Mouse (Mus musculus): ENCODE measurements at regions not wholly inside any gene's neighbourhood (a gene's known extent, or its start where the extent isn't known, plus 50 kb on each side); places are given as distances from the start of the nearest gene placed in this dataset.

DNA sequence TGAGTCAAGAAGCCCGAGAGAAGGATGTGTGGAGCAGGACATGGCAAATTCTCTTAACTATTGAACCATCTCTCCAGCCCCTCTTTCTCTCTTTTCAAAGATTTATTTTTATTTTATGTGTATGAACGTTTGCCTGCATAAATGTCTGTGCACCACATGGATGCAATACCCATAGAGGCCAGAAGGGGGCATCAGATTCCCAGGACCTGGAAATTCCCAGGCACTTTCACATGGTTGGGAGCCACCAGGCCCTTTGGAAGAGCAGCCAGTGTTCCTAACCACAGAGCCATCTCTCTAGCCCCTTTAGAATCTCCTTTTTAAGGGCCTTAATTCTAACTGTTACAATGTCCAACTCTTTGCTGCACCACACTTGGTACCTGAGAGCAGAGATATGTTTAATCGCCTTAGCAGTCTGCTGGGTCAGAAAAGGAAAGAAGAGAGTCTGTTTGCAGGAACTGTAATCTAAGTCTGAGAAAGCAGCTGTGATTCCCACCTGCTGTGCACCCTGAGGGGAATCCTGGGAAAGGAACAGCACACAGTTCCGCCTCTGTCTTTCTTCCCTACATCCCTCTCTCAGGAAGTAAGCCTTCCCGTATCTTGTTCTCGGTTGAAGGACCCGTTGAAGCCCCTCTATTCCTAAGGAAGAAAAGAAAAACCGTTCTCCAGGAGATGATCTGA is 186.8 kb downstream of the Katnal1 start:
- no peak overlapping the region for H3K9ac ChIP-seq (ENCODE audit: low read length)
- DNase-seq (ENCODE audit: low spot score), result no peak
- ATAC-seq (ENCODE audit: insufficient read depth, low FRiP score, low TSS enrichment), result no peak
- no peaks in the 10 kb centered on the region for H3K4me1 ChIP-seq (ENCODE audit: control insufficient read depth, insufficient read depth, low read length)
- H3K36me3 ChIP-seq (ENCODE audit: control insufficient read depth, insufficient read depth, low read length), result no peaks in the 10 kb centered on the region
- 0 out of 2 replicates have a peak, but pooled peaks cover 3% of the 10 kb centered on the region for H3K9me3 ChIP-seq (ENCODE audit: control insufficient read depth, low read length)
- WGBS, result 92% methylated on average over 8 of the region's 8 CpGs
- H3K27ac ChIP-seq (ENCODE audit: low read depth, low read length), result no peak overlapping the region
- no peaks in the 10 kb centered on the region for H3K27me3 ChIP-seq (ENCODE audit: control insufficient read depth, insufficient read depth, low read length)
- no peak overlapping the region for H3K4me3 ChIP-seq (ENCODE audit: low read depth, low read length)
- no peak overlapping the region for H3K4me2 ChIP-seq (ENCODE audit: low read depth)

DNA sequence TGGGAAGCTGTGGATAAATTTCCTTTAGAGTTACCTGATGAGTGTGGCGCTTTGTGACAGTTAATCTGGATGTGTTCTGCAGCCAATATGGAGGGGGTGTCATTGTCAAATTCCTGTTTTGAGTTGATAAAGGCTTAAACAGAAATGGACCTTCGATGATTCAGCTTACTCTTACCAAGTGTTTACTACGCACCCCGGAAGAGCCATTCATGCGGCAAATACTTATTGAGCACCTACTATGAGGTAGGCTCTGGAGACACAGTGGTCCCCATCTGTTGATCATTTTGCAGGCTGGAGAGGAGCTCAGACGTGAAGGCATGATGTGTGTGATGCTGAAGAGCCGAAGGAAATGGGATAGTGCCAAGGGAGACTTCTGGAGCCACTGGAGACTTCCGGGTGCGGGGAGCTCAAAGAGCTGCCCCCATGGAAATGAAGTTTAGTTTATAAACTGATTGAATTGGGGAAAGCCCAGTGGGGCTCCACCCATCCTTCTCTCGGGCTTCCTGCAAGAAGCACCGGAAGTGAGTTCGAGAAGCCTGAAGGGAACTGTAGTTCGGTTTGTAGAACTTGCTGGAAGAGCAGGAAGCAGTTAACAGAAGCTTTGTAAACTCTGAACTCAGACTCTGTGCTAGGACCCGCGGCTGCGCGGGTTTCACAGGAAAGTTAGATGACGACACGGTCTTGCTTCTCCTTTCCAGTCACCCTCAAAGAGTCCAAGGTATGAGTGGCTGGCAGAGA is 187.7 kb downstream of the Katnal1 start:
- no peak overlapping the region for H3K27ac ChIP-seq (ENCODE audit: low read depth, low read length)
- ATAC-seq (ENCODE audit: insufficient read depth, low FRiP score, low TSS enrichment) (no peak), DNase-seq (ENCODE audit: low spot score) (no peak)
- H3K9me3 ChIP-seq (ENCODE audit: control insufficient read depth, low read length), result 0 out of 2 replicates have a peak, but pooled peaks cover 3% of the 10 kb centered on the region
- no peaks in the 10 kb centered on the region for H3K4me1 ChIP-seq (ENCODE audit: control insufficient read depth, insufficient read depth, low read length)
- 92% methylated on average over 19 of the region's 19 CpGs for WGBS
- no peaks in the 10 kb centered on the region for H3K27me3 ChIP-seq (ENCODE audit: control insufficient read depth, insufficient read depth, low read length)
- H3K9ac ChIP-seq (ENCODE audit: low read length), result no peak overlapping the region
- no peak overlapping the region for H3K4me2 ChIP-seq (ENCODE audit: low read depth)
- H3K4me3 ChIP-seq (ENCODE audit: low read depth, low read length), result no peak overlapping the region
- no peaks in the 10 kb centered on the region for H3K36me3 ChIP-seq (ENCODE audit: control insufficient read depth, insufficient read depth, low read length)

DNA sequence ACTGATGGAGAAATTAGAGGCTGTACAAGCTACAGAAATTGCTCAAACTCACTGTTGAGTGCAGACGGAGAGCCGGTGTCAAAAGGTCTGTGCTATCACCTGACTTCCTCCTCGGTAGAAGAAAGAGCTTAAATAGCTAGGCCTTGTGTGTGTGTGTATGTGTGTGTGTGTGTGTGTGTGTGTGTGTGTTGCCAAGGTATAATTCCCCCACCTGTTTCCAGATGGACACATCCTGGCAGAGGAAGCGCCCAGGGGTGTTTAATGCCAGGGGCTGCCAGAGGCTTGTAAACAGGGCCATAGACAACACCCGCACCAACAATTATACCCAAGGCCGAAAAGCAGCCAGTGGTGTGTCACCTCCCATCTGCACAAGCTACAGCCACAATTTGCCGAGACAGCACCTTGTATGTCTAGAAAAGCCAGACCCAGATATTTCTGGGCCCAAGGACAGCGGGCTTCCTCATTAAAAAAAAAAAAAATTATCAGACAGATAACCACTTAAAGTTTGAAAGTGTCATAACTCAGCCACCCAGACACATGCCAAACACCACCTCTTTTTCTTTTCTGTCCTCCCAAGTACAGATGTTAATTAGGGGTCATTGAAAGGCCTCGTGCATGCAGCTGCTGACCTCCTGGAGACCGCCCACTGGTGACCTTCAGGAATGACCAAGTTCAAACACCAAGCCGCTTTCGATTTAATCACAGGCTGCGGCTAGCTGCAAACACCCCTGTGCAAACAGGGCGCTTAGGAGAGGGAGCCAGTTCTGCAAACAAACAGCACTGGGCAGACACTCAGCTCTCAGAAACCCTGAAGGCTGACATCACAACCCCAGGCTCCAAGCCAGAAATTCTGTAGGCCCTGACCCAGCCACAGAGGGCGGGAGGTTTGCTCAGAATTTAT is 188.0 kb upstream of the Ubl3 start:
- H3K9ac ChIP-seq (ENCODE audit: low read length), result no peak overlapping the region
- no peaks in the 10 kb centered on the region for H3K27me3 ChIP-seq (ENCODE audit: control insufficient read depth, insufficient read depth, low read length)
- ATAC-seq (ENCODE audit: insufficient read depth, low FRiP score, low TSS enrichment) (no peak), DNase-seq (ENCODE audit: low spot score) (no peak)
- H3K36me3 ChIP-seq (ENCODE audit: control insufficient read depth, insufficient read depth, low read length), result no peaks in the 10 kb centered on the region
- no peak overlapping the region for H3K27ac ChIP-seq (ENCODE audit: low read depth, low read length)
- 0 out of 2 replicates have a peak, but pooled peaks cover 3% of the 10 kb centered on the region for H3K9me3 ChIP-seq (ENCODE audit: control insufficient read depth, low read length)
- H3K4me1 ChIP-seq (ENCODE audit: control insufficient read depth, insufficient read depth, low read length), result no peaks in the 10 kb centered on the region
- no peak overlapping the region for H3K4me2 ChIP-seq (ENCODE audit: low read depth)
- no peak overlapping the region for H3K4me3 ChIP-seq (ENCODE audit: low read depth, low read length)
- 67% methylated on average over 15 of the region's 15 CpGs for WGBS

DNA sequence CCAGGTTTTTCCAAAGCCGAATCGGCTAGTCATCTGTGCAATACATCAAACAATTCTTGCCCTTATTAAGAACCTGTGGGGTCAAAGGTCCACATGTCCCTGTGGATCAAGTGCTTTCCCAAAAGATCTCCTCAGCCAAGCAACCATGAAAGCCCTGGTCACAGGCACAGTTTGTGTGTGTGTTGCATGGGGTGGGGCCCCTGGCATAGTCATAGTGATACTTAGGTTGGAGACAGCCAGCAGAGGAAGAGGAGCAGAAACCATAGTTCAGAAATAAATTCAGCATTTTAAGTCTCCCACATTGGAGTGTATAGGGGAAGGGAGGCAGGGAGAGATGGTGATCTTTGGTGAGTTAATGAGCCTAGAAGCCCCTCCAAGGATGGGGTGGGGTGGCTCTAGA is 187.1 kb upstream of the Ubl3 start:
- ATAC-seq (ENCODE audit: insufficient read depth, low FRiP score, low TSS enrichment), result no peak
- 73% methylated on average over 2 of the region's 2 CpGs for WGBS

DNA sequence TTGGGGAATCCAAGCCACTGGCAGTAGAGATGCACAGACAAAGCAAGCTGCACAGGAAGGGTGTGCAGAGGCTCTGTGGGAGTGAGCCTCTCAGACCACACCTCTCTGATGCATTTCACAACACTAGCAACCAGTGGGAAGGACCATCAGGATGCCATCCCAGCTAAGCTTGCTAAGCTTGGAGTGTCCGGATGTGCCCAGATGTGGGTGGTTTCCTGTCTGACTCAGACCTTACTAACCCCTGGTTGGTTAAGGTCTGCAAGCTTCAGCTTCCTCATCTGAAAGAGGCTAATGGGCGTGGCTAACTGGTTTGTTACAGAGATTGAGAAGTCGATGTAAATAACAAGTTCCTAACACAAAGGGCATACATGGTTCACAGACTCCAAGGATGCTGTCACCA is 186.6 kb upstream of the Ubl3 start:
- H3K4me2 ChIP-seq (ENCODE audit: low read depth), result no peak overlapping the region
- WGBS, result 74% methylated on average over 3 of the region's 3 CpGs
- no peak for ATAC-seq (ENCODE audit: insufficient read depth, low FRiP score, low TSS enrichment)

More for the DNA sequence above, 187.1 kb upstream of the Ubl3 start:
- DNase-seq (ENCODE audit: low spot score), result no peak
- H3K36me3 ChIP-seq (ENCODE audit: control insufficient read depth, insufficient read depth, low read length), result no peaks in the 10 kb centered on the region
- no peaks in the 10 kb centered on the region for H3K4me1 ChIP-seq (ENCODE audit: control insufficient read depth, insufficient read depth, low read length)
- no peaks in the 10 kb centered on the region for H3K27me3 ChIP-seq (ENCODE audit: control insufficient read depth, insufficient read depth, low read length)
- no peak overlapping the region for H3K9ac ChIP-seq (ENCODE audit: low read length)
- H3K9me3 ChIP-seq (ENCODE audit: control insufficient read depth, low read length), result 0 out of 2 replicates have a peak, but pooled peaks cover 3% of the 10 kb centered on the region
- H3K4me3 ChIP-seq (ENCODE audit: low read depth, low read length), result no peak overlapping the region
- H3K27ac ChIP-seq (ENCODE audit: low read depth, low read length), result no peak overlapping the region
- H3K4me2 ChIP-seq (ENCODE audit: low read depth), result no peak overlapping the region

DNA sequence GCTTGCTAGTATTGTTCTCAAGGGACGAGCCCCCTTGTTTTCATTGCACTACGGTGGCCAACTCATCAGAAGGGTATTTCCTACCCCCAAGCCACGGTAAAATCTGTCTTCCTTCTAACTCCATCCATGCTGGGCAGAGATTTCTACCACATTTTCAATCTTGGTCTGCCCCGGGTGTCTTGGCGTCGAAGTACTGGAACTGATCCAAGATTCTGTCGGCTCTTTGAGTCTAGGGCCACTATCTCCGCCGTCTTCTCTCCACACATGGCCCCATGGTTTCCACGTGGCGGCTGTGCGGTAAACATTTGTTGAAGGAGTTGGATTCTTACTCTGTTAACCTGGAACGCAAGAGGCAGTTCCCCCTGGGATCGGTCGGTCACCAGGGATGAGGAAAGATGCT is 177.0 kb upstream of the Ubl3 start:
- Histone ChIP-seq H3K9ac (ENCODE audit: low read length) (no peak overlapping the region), H3K9me3 (ENCODE audit: control insufficient read depth, low read length) (no peaks in the 10 kb centered on the region), H3K4me3 (ENCODE audit: low read depth, low read length) (no peak overlapping the region), H3K4me1 (ENCODE audit: control insufficient read depth, insufficient read depth, low read length) (no peaks in the 10 kb centered on the region), H3K4me2 (ENCODE audit: low read depth) (no peak overlapping the region), H3K36me3 (ENCODE audit: control insufficient read depth, insufficient read depth, low read length) (no peaks in the 10 kb centered on the region), H3K27me3 (ENCODE audit: control insufficient read depth, insufficient read depth, low read length) (no peaks in the 10 kb centered on the region), H3K27ac (ENCODE audit: low read depth, low read length) (no peak overlapping the region)
- WGBS, result 90% methylated on average over 15 of the region's 15 CpGs
- ATAC-seq (ENCODE audit: insufficient read depth, low FRiP score, low TSS enrichment), result no peak
- no peak for DNase-seq (ENCODE audit: low spot score)

More for the DNA sequence above, 186.6 kb upstream of the Ubl3 start:
- Histone ChIP-seq H3K4me3 (ENCODE audit: low read depth, low read length) (no peak overlapping the region), H3K9ac (ENCODE audit: low read length) (no peak overlapping the region), H3K27ac (ENCODE audit: low read depth, low read length) (no peak overlapping the region), H3K4me1 (ENCODE audit: control insufficient read depth, insufficient read depth, low read length) (no peaks in the 10 kb centered on the region), H3K27me3 (ENCODE audit: control insufficient read depth, insufficient read depth, low read length) (no peaks in the 10 kb centered on the region), H3K36me3 (ENCODE audit: control insufficient read depth, insufficient read depth, low read length) (no peaks in the 10 kb centered on the region), H3K9me3 (ENCODE audit: control insufficient read depth, low read length) (0 out of 2 replicates have a peak, but pooled peaks cover 3% of the 10 kb centered on the region)
- DNase-seq (ENCODE audit: low spot score), result no peak

DNA sequence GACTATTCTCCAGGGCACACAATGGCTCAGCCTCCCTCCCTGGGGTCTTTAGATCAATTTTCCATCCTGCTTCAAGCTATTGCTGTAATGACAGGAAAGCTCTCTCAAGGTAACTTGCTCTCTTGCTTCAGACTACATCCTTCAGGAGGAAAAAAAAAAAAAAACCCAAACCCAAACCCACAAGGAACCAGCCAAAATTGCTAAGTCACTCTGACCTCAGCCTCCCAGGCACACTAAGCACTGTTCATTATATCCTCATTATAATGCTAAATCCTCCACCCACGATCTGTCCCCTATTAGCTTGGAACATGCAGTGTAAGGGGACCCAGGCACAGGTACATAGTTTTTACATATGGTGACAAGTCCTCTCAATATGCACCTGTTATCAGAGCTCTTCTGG is 175.9 kb upstream of the Ubl3 start:
- Histone ChIP-seq H3K27me3 (ENCODE audit: control insufficient read depth, insufficient read depth, low read length) (no peaks in the 10 kb centered on the region), H3K9me3 (ENCODE audit: control insufficient read depth, low read length) (no peaks in the 10 kb centered on the region), H3K4me3 (ENCODE audit: low read depth, low read length) (no peak overlapping the region), H3K9ac (ENCODE audit: low read length) (no peak overlapping the region), H3K4me2 (ENCODE audit: low read depth) (no peak overlapping the region), H3K36me3 (ENCODE audit: control insufficient read depth, insufficient read depth, low read length) (no peaks in the 10 kb centered on the region), H3K27ac (ENCODE audit: low read depth, low read length) (no peak overlapping the region), H3K4me1 (ENCODE audit: control insufficient read depth, insufficient read depth, low read length) (no peaks in the 10 kb centered on the region)
- ATAC-seq (ENCODE audit: insufficient read depth, low FRiP score, low TSS enrichment), result no peak
- DNase-seq (ENCODE audit: low spot score), result no peak
- 81% methylated on average over 1 of the region's 1 CpGs for WGBS

DNA sequence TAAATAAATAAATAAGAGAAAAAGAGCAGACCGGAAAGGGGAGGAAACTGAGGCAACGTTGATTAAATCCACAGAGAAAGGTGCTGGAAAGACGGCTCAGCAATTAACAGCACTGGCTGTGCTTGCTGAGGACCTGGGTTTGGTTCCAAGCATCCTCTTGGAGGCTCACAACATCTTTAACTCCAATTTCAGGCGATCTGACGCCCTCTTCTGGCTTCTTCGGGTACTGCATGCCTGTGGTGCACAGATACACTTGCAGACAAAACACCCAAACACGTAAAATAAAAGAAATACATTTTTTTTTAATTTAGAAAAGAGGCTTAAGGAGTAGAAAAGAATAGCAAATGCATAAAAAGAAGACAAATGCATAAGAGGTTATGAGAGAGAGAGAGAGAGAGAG is 173.9 kb upstream of the Ubl3 start:
- H3K27me3 ChIP-seq (ENCODE audit: control insufficient read depth, insufficient read depth, low read length), result no peaks in the 10 kb centered on the region
- H3K27ac ChIP-seq (ENCODE audit: low read depth, low read length), result no peak overlapping the region
- no peaks in the 10 kb centered on the region for H3K4me1 ChIP-seq (ENCODE audit: control insufficient read depth, insufficient read depth, low read length)
- no peak overlapping the region for H3K9ac ChIP-seq (ENCODE audit: low read length)
- DNase-seq (ENCODE audit: low spot score) (no peak), ATAC-seq (ENCODE audit: insufficient read depth, low FRiP score, low TSS enrichment) (no peak)
- H3K4me3 ChIP-seq (ENCODE audit: low read depth, low read length), result no peak overlapping the region
- H3K4me2 ChIP-seq (ENCODE audit: low read depth), result no peak overlapping the region
- H3K36me3 ChIP-seq (ENCODE audit: control insufficient read depth, insufficient read depth, low read length), result no peaks in the 10 kb centered on the region
- WGBS, result 75% methylated on average over 7 of the region's 7 CpGs
- H3K9me3 ChIP-seq (ENCODE audit: control insufficient read depth, low read length), result no peaks in the 10 kb centered on the region

Measured in neural tube, embryonic 11.5 days (tissue).